Mouse (Mus musculus): ENCODE measurements around the gene B4galt5. TPM values are rescaled to one million over a fixed set of nuclear protein-coding genes. Genes with fewer than 3 reads are reported as not detected.
"Not testable (repeated sequence)": the region's sequence is repeated elsewhere in the genome, so short reads cannot be mapped to it uniquely, and the experiment has no call there.

Gene B4galt5
- polyA plus RNA-seq (2014; fragmentation: Nextera tagmentation; extraction: Ambion mirVana), result 12.2 and 13.1 TPM in 2 replicates

DNA sequence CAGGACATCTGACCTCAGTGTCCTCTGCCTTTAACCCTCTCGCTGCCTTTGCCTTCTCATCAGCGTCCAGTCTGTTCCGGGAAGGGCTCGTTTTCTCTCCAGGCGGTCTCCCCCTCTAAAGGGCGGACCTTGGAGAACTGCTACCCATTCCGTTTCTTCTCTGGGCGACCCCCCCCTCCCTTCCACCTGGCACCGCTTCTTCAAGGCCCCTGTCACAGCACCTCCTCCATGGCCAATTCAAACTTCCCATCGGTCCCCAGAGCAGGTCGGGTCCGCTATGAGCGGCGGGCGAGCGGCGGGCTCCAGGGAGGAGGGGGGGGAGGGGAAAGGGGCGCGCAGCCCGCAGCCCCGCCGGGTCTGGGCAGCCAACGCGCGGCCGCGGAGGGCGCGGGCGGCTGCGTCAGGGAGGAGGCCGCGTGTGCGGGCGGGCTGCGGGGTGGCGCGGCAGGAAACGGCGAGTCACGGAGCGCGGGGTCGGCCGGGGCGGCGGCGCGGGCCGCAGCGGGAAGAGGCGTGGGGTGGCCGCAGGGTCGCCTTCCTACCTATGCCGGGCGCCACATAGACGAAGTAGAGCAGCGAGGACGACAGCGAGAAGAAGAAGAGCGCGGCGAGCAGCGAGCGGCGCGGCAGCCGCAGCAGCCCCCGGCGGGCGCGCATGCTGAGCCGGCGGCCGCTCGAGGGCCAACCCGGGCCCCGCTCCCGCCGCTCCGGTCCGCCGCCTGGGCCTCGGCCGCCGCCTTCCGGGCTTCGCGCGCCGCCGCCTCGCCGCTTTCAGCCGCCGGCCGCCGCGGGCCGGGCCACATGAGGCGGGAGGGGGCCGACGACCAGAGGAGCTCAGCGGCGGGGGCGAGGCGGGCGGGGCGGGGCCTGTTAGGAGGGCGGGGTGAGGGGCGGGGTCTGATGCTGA lies at the start of gene B4galt5:
Gene B4galt5, minus strand, starts transcription at position 808 of the 907 bp plus-strand sequence.
- peak; percentile 8; the same call in 1 of the 2 replicates for ATAC-seq (ENCODE audit: low FRiP score, low TSS enrichment)
- WGBS, result 1% methylated on average over 70 of the region's 111 CpGs
- peak within 1 kb of the TSS; percentile 74 for H3K27ac ChIP-seq (ENCODE audit: low read depth, low read length)
- peak within 1 kb of the TSS; percentile 83 for H3K9ac ChIP-seq (ENCODE audit: low read depth, low read length)
- H3K9me3 ChIP-seq (ENCODE audit: control insufficient read depth, low read length), result no peaks in the 10 kb centered on the region
- peak within 1 kb of the TSS; percentile 88 for H3K4me3 ChIP-seq (ENCODE audit: low read length)
- no peaks in the 10 kb centered on the region for H3K36me3 ChIP-seq (ENCODE audit: control insufficient read depth, insufficient read depth, low read length)
- peaks cover 35% of the 10 kb centered on the region for H3K4me1 ChIP-seq (ENCODE audit: control insufficient read depth, insufficient read depth, low read length)
- peak within 1 kb of the TSS; percentile 91 for H3K4me2 ChIP-seq (replicated peaks; ENCODE audit: low read depth, low read length)
- H3K27me3 ChIP-seq (ENCODE audit: control insufficient read depth, insufficient read depth, low read length), result no peaks in the 10 kb centered on the region

DNA sequence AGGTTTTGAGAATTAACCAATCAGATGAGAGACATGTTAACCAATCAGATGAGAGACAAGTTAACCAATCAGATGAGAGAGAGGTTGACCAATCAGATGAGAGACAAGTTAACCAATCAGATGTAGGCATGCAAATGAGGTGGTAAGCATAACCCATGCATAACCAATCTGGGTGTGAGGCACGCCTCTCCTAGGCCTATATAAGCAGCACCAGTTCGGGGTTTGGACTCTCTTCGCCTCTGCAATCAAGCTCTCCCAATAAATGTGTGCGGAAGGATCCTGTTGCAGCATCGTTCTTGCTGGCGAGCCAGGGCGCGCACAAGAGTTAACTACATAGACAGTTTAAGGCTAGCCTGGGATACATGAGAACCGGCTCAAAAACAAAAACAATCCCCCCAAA lies 47.4 kb upstream of the B4galt5 start:
- WGBS, result 94% methylated on average over 9 of the region's 9 CpGs
- not testable (repeated sequence) for ATAC-seq (ENCODE audit: low FRiP score, low TSS enrichment)

DNA sequence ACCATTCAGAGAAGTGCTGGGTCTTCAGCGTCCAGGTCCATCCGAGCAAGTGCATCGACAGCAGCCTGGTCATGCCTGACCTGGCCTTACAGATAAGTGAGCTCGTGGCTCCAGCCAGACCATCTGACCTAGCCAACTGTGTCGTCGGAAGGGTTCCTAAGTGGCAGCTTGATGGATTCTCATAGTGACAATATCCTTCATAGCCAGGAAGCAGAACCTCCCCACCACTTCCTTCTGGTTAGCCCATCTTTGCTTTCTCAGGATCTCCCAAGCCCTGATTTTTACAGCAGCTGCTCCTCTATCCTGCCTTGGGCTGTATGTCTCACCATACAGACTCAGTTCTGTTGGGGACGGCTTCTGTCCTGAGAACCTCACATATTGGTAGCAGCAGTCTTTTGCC lies 45.4 kb upstream of the B4galt5 start:
- WGBS, result 35% methylated on average over 7 of the region's 7 CpGs
- ATAC-seq (ENCODE audit: low FRiP score, low TSS enrichment), result no peak
- Histone ChIP-seq H3K4me2 (replicated peaks; ENCODE audit: low read depth, low read length) (no peak overlapping the region), H3K27me3 (ENCODE audit: control insufficient read depth, insufficient read depth, low read length) (no peaks in the 10 kb centered on the region), H3K27ac (ENCODE audit: low read depth, low read length) (no peak overlapping the region), H3K36me3 (ENCODE audit: control insufficient read depth, insufficient read depth, low read length) (no peaks in the 10 kb centered on the region), H3K4me1 (ENCODE audit: control insufficient read depth, insufficient read depth, low read length) (no peaks in the 10 kb centered on the region), H3K9ac (ENCODE audit: low read depth, low read length) (no peak overlapping the region), H3K9me3 (ENCODE audit: control insufficient read depth, low read length) (no peaks in the 10 kb centered on the region), H3K4me3 (ENCODE audit: low read length) (no peak overlapping the region)

More for the DNA sequence above, 47.4 kb upstream of the B4galt5 start:
- not testable (repeated sequence) for H3K4me1 ChIP-seq (ENCODE audit: control insufficient read depth, insufficient read depth, low read length); H3K4me3 ChIP-seq (ENCODE audit: low read length); H3K9me3 ChIP-seq (ENCODE audit: control insufficient read depth, low read length); H3K36me3 ChIP-seq (ENCODE audit: control insufficient read depth, insufficient read depth, low read length); H3K27me3 ChIP-seq (ENCODE audit: control insufficient read depth, insufficient read depth, low read length); H3K9ac ChIP-seq (ENCODE audit: low read depth, low read length); H3K27ac ChIP-seq (ENCODE audit: low read depth, low read length); H3K4me2 ChIP-seq (replicated peaks; ENCODE audit: low read depth, low read length)

DNA sequence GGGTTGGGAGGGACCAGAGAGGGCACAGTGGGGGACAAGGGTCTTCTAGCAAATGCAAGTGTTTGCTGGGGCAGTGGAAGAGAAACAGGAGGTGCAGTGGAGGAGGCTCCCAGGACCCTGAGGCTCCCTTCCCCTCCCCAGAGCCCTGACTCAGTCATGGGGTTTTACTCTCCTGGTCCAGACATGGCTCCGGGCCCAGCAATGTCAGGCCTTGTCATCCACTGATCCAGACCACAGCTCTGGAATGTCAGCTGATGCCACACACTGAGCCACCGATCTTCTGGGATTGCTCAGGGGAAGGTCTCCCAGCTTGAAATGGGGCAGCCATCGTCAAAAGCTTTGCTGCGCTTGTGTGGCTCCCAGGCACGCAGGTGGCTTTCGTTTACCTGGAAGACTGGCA lies 38.0 kb upstream of the B4galt5 start:
- WGBS, result 78% methylated on average over 6 of the region's 6 CpGs
- H3K9ac ChIP-seq (ENCODE audit: low read depth, low read length), result no peak overlapping the region
- H3K9me3 ChIP-seq (ENCODE audit: control insufficient read depth, low read length), result no peaks in the 10 kb centered on the region
- ATAC-seq (ENCODE audit: low FRiP score, low TSS enrichment), result no peak
- no peak overlapping the region for H3K4me2 ChIP-seq (replicated peaks; ENCODE audit: low read depth, low read length)
- no peak overlapping the region for H3K27ac ChIP-seq (ENCODE audit: low read depth, low read length)
- no peak overlapping the region for H3K4me3 ChIP-seq (ENCODE audit: low read length)
- H3K4me1 ChIP-seq (ENCODE audit: control insufficient read depth, insufficient read depth, low read length), result peaks cover 4% of the 10 kb centered on the region; the same call in 1 of the 2 replicates
- H3K27me3 ChIP-seq (ENCODE audit: control insufficient read depth, insufficient read depth, low read length), result no peaks in the 10 kb centered on the region
- no peaks in the 10 kb centered on the region for H3K36me3 ChIP-seq (ENCODE audit: control insufficient read depth, insufficient read depth, low read length)

DNA sequence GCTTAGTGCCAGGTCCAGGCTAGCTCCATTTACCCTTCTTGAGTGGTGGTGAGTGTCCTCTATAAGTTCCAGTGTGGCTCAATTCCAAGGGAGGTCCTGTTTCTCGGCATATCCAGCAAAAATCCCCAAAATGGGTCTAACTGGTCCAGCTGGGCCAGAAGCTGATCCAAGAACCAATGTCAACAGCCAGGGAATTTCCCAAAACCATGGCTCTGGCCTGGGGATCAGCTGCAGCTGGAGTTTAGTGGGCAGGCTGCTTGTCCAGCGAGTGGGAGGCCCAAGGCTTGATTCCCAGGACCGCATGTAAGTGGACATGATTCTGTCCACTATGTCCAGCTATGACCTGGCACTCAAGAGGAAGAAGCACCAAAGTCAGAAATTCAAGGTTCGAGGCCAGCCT lies 37.5 kb upstream of the B4galt5 start:
- Histone ChIP-seq H3K4me1 (ENCODE audit: control insufficient read depth, insufficient read depth, low read length) (peaks cover 4% of the 10 kb centered on the region; the same call in 1 of the 2 replicates), H3K4me2 (replicated peaks; ENCODE audit: low read depth, low read length) (no peak overlapping the region), H3K9ac (ENCODE audit: low read depth, low read length) (no peak overlapping the region), H3K27ac (ENCODE audit: low read depth, low read length) (no peak overlapping the region), H3K27me3 (ENCODE audit: control insufficient read depth, insufficient read depth, low read length) (no peaks in the 10 kb centered on the region), H3K9me3 (ENCODE audit: control insufficient read depth, low read length) (no peaks in the 10 kb centered on the region), H3K36me3 (ENCODE audit: control insufficient read depth, insufficient read depth, low read length) (no peaks in the 10 kb centered on the region), H3K4me3 (ENCODE audit: low read length) (no peak overlapping the region)
- 86% methylated on average over 4 of the region's 4 CpGs for WGBS
- no peak for ATAC-seq (ENCODE audit: low FRiP score, low TSS enrichment)

DNA sequence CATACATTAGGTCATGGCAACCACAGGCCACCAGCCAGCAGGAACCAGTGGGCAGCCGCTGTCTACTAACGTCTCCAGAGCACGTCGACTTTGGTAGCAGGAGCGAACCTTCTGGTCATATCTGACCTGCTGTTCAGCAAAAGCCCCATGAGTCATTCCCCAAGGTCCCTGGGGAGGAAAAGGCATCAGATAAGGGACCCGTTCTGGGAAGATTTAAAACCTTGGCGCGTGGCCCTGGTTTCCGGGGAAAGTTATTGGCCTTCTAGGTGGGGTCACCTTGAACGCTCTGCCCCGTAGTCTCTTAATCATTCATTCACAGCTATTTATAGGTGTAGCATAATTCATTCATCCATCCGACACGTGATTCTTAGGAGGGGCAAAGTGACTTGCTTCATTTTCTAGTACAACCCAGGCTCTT lies 34.7 kb upstream of the B4galt5 start:
- Histone ChIP-seq H3K27me3 (ENCODE audit: control insufficient read depth, insufficient read depth, low read length) (no peaks in the 10 kb centered on the region), H3K4me1 (ENCODE audit: control insufficient read depth, insufficient read depth, low read length) (peaks cover 23% of the 10 kb centered on the region), H3K36me3 (ENCODE audit: control insufficient read depth, insufficient read depth, low read length) (no peaks in the 10 kb centered on the region), H3K27ac (ENCODE audit: low read depth, low read length) (no peak overlapping the region), H3K4me3 (ENCODE audit: low read length) (no peak overlapping the region), H3K9me3 (ENCODE audit: control insufficient read depth, low read length) (no peaks in the 10 kb centered on the region), H3K9ac (ENCODE audit: low read depth, low read length) (no peak overlapping the region), H3K4me2 (replicated peaks; ENCODE audit: low read depth, low read length) (no peak overlapping the region)
- 0 out of 2 replicates have a peak, but pooled peaks have one; percentile 28 for ATAC-seq (ENCODE audit: low FRiP score, low TSS enrichment)
- 53% methylated on average over 13 of the region's 13 CpGs for WGBS

- Histone ChIP-seq H3K4me3 (ENCODE audit: low read length) (no peak overlapping the region), H3K27ac (ENCODE audit: low read depth, low read length) (no peak overlapping the region), H3K9me3 (ENCODE audit: control insufficient read depth, low read length) (no peaks in the 10 kb centered on the region), H3K9ac (ENCODE audit: low read depth, low read length) (no peak overlapping the region), H3K27me3 (ENCODE audit: control insufficient read depth, insufficient read depth, low read length) (no peaks in the 10 kb centered on the region), H3K36me3 (ENCODE audit: control insufficient read depth, insufficient read depth, low read length) (no peaks in the 10 kb centered on the region), H3K4me2 (replicated peaks; ENCODE audit: low read depth, low read length) (no peak overlapping the region), H3K4me1 (ENCODE audit: control insufficient read depth, insufficient read depth, low read length) (peaks cover 28% of the 10 kb centered on the region)
- ATAC-seq (ENCODE audit: low FRiP score, low TSS enrichment), result no peak
- 88% methylated on average over 7 of the region's 7 CpGs for WGBS
Observed at GRCm38 (mm10) chr2:167382389-167382788, 33.4 kb upstream of the B4galt5 start.

DNA sequence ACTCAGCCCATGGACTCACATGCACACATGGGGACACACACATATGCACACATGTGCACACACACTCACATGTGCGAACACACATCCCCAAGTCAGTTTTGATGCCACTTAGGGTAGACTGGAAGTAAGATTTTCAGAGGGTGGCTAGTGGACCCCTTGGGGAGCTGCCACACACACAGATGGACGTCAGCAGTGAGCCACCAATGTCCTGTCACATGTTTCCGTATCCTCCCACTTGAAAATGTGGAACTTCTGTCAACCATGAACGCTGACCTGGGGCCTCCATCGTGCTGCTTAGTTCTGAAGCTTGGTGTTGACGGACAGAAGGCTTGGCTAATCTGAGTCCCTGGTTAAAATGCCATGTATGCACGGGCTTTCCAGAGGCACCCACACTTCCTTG lies 32.6 kb upstream of the B4galt5 start:
- WGBS, result 71% methylated on average over 7 of the region's 7 CpGs
- H3K4me3 ChIP-seq (ENCODE audit: low read length), result no peak overlapping the region
- no peak for ATAC-seq (ENCODE audit: low FRiP score, low TSS enrichment)
- no peak overlapping the region for H3K9ac ChIP-seq (ENCODE audit: low read depth, low read length)
- H3K9me3 ChIP-seq (ENCODE audit: control insufficient read depth, low read length), result no peaks in the 10 kb centered on the region
- peaks cover 33% of the 10 kb centered on the region for H3K4me1 ChIP-seq (ENCODE audit: control insufficient read depth, insufficient read depth, low read length)
- H3K27ac ChIP-seq (ENCODE audit: low read depth, low read length), result no peak overlapping the region
- no peaks in the 10 kb centered on the region for H3K27me3 ChIP-seq (ENCODE audit: control insufficient read depth, insufficient read depth, low read length)
- no peaks in the 10 kb centered on the region for H3K36me3 ChIP-seq (ENCODE audit: control insufficient read depth, insufficient read depth, low read length)
- H3K4me2 ChIP-seq (replicated peaks; ENCODE audit: low read depth, low read length), result no peak overlapping the region

DNA sequence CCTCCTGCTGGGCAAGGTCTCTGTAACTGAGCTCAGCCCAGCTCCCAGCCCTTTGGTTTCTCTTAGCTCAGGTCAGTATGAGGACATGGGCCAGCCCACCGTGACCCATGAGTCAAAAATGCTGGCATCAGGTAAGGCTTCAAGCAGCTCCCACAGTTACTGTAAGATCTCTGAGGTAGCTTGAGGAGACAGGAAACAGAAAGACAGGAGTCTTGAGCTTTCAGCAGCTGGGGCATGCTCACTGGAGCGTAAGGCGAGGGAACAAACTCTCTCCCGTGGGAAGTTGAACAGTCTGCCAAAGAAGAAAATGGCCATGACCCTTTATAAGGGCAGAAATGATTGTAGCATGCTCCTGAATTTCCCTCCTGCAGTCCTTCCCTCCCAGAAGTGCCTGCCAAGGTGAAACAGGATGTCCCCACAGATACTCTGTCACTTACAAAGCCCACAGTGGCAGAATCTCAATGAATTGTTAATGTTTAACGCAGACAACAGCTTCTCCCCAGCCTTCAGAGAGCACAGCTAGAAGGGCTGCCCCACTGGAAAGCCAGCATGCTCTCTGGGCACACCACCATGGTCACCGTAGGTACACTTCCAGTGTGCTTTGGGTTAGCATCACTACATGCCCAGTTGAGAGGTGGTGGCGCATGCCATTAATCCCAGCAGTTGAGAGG lies 31.8 kb upstream of the B4galt5 start:
- no peak overlapping the region for H3K4me3 ChIP-seq (ENCODE audit: low read length)
- H3K36me3 ChIP-seq (ENCODE audit: control insufficient read depth, insufficient read depth, low read length), result no peaks in the 10 kb centered on the region
- ATAC-seq (ENCODE audit: low FRiP score, low TSS enrichment), result peak; percentile 6; the same call in 1 of the 2 replicates
- H3K4me1 ChIP-seq (ENCODE audit: control insufficient read depth, insufficient read depth, low read length), result peaks cover 33% of the 10 kb centered on the region
- H3K9me3 ChIP-seq (ENCODE audit: control insufficient read depth, low read length), result no peaks in the 10 kb centered on the region
- H3K27me3 ChIP-seq (ENCODE audit: control insufficient read depth, insufficient read depth, low read length), result no peaks in the 10 kb centered on the region
- no peak overlapping the region; the same call in 1 of the 2 replicates for H3K9ac ChIP-seq (ENCODE audit: low read depth, low read length)
- H3K27ac ChIP-seq (ENCODE audit: low read depth, low read length), result peak overlapping the region; percentile 57
- 39% methylated on average over 7 of the region's 7 CpGs for WGBS
- H3K4me2 ChIP-seq (replicated peaks; ENCODE audit: low read depth, low read length), result no peak overlapping the region
